Mouse (Mus musculus) ZHBTc4 (cell line): ENCODE measurements at regions not wholly inside any gene's neighbourhood (a gene's known extent, or its start where the extent isn't known, plus 50 kb on each side); places are given as distances from the start of the nearest gene placed in this dataset.

ENCODE experiments used
- DNase-seq: peaks from one replicate; pipeline ENCODE4 v3.0.0-alpha.2; 2011; ENCODE audit warnings: low read depth, low spot score

DNA sequence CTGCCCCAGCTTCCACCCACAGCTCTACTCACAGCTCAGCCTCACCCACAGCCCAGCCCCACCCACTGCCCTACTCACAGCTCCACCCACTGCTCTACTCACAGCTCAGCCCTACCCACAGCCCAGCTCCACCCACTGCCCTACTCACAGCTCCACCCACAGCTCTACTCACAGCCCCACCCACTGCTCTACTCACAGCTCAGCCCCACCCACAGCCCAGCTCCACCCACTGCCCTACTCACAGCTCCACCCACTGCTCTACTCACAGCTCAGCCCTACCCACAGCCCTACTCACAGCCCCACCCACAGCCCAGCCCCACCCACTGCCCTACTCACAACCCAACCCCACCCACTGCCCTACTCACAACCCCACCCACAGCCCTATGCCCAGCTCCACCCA, 56.5 kb upstream of the Phox2b start:
- DNase-seq = peak; percentile 93

DNA sequence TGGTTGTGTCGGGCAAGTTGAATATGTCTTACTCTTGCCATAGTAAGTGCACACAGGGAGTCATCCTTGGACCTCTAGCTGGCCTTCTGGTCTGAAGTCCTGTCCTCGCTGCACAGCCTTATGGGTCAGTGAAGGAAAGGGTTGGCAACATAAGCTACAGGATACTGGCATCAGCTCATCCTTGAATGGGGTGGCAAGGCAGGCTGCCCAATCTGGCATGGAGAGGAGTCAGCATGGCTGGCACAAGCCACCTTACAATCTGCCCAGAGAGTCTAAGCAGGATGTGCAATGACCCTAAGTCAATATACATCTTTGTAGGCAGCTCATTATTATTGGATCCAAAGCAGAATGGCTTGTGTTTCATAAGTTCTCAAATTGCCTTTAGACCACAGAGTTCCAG, 57.8 kb upstream of the Phox2b start:
- no peak for DNase-seq

DNA sequence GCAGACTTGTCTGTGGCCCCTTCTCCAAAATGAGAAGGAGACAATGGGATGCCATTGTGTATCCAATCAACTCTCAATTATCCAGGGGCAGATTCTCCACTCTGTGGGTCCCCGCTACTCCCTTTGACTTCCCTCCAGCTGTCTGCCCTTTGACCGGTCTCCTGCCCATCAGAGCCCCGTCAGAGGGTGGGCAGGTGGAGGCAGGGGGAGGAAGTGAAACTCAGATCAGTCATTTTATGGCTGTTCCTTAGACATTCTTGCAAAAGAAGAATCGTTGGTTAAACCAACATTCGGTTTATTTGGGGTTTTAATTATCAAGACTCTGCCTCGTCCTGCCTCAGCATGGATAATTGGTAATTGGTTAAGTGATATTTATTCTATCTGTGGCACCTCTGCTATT, 77.7 kb upstream of the Phox2b start:
- no peak for DNase-seq

DNA sequence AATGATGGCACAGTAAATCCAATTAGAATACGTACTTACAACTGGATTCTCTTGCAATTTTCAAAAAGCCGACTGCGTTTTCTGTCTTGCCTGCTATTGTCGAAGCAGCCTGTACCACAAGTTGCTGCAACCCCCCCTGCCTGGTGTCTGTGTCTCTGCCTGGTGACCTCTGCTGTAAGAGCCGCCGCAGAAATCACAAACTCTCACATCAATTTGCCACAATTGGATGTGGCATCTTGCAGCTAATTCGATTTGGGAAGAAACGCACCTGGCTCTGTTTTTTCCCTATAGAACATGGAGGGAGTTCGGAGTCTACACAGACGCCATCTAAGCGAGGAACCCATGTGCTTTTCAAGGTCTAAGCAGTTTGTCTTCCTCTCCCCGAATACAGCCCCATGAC, 80.1 kb upstream of the Phox2b start:
- no peak for DNase-seq

DNA sequence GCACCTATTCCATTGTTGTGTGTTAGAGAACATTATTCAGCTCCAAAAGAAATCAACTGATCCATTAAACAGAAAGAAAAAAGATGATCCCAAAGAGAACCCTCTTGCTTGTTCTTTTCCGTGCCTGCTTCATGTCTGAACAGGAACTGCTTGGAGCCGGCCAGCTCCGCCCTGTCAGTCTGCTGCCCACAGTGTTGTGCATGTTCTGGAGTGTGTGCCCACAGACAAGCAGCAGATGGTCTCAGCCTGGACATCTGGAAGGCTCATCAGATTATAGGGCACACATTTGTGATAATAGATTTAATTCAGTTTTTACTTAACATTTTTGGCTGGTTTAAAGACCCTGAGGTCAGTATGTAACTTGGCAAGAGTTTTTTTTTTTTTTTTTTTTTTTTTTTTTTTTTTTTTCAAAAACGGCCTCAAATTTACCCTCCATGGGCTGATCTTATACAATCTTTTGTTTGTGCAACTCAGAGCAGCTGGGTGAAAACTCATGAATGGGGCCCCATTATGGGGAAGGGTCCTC, 70.9 kb upstream of the Tmem33 start:
- no peak for DNase-seq

DNA sequence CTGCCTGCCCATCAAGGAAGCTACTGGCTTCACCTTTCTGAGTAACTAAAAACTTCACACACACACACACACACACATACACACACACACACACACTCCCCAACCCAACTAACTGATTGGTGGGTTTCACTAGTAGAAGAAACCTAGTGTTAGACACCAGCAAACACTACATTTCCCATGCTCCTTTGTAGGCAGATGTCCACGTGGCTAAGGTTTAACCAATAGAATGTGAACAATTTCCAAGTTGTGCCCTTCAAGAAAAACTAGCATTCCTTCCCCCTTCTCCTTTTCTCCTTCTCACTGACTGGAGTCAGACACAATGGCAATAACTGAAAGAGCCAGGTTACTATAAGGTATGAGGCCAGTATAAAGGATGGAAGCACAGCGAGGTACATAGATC, 66.3 kb upstream of the Tmem33 start:
- DNase-seq = no peak

DNA sequence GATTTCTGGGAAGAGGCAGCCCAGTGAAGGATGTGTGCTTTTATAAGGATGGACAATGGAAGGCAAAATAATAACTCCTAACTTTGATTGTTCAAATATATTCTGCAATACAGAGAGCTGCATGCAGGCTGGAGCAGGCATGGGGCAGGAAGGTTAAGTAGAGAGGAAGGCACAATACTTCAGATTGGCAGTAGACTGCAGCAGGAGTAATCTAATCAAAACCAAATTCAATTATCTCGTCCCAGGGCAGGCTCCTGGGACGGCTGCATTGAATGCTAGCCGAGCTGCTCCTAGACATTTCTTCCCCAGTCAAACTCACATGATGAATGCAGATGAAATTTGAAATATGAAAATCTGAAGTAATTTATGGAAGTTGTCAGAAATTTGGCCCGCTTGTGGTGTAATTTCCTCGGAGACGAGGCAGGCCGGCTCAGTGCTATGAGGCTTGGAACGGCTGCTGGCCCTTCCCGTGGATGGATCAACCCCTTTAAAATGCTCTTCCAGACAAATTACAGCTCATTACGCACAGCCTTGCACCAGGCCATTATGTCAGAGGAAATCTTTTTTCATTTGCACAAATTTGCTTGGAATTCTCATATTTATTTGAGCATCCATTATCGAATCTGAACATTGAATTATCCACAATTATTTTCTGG, 55.2 kb upstream of the Tmem33 start:
- no peak for DNase-seq
